Mouse (Mus musculus): ENCODE results near the gene Npy4r. TPM values are rescaled to one million over a fixed set of nuclear protein-coding genes. Genes with fewer than 3 reads are reported as not detected.

Gene Npy4r
- polyA plus RNA-seq (2012; rRNA removed): 1.1 and 1.4 TPM in 2 replicates

DNA sequence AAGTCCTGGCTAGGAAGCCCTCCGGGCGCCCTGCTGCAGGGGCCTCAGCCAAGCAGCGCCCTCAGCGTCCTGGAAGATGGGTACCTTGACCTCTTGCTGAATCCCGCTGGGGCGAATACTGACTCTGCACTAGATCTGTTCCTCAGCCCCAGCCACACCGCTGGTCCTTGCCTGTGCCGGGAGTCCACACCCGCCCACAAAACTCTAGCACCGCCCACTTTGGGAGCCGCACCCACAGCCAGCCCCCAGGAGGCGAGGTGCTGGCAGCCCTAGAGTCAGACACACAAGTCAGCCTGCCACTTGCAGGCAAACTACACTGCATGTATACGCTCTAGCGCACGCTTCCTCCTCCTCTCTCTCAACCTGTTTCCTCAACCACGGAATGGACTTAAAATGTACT lies at the start of gene Npy4r:
Npy4r (minus strand) TSS at position 148 of the 400 bp plus-strand sequence.

DNA sequence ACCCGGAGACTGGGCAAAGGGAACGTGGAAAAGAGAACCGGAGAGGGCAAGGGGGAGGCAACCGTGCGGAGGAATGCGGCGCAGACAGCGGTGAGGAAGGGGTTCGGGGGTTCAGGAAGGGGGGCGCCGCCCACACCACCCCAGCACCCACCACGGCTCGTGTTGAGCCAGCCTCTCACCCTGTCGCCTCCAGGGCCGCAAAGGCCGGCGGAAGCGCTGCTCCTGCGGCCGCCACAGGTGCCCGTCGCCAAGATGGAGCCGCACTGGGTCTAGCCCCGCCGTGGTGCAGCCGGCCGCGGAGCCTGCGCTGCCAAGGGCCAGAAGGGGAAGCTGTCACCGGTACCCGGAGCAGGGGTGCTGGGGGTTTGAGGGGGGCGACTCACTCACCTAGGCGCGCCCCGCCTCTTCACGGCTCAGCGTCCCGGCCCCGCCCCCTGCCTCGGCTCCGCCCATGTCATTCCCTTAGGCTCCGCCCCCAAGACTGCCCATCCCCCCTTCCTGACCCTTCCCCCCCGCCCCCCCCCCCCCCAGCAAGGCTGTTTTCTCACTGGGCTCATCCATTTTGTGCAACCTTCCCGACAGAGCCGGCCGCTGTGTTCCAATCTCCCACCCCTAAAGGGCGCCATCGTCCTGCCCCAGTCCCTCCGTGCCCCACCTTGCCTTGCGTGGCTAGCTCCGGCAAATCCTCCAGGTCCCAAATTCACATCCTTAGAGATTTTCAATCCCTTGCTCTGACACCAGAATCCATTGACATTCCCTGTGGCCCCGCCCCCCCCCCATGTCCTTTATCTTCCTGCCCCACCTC lies 49.1 kb upstream of the Npy4r start, which contains the start of gene Gprin2:
Gprin2 (minus strand) TSS at position 423 of the 805 bp plus-strand sequence.

DNA sequence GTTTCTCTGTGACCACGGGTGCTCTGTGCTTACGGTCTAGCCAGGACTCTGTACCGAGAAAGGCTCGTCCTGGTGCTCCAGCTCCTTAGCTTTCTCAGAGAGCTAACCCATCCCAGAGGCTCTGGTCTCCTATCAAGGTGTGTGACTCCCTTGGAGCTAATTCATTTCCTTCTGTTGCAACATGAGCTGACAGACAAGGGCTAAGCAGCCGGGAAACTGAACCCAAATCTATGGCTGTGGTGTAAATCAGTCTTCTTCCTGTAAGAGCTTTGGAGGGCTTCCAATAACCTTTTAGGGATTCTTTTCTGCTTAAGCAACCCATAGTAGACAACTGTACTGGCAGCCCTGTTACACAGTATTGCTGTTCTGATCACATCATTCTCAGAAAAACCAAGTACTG lies 49.7 kb downstream of the Npy4r start, which contains the start of gene A630023A22Rik:
A630023A22Rik (minus strand) TSS at position 154 of the 400 bp plus-strand sequence.

Other genes starting within 250 kb of the Npy4r start
- gene Gdf10, start 228.9 kb downstream of the Npy4r start, polyA plus RNA-seq (2012; rRNA removed): 1.4 and 1.5 TPM in 2 replicates
- not detected in 2 replicates for gene Gdf2, start 211.4 kb downstream of the Npy4r start, polyA plus RNA-seq (2012; rRNA removed)
- gene Rbp3, start 198.5 kb downstream of the Npy4r start, polyA plus RNA-seq (2012; rRNA removed): not detected in 2 replicates
- not detected in 2 replicates for gene Zfp488, start 173.7 kb downstream of the Npy4r start, polyA plus RNA-seq (2012; rRNA removed)
- gene Gm30083, start 137.3 kb downstream of the Npy4r start, polyA plus RNA-seq (2012; rRNA removed): not detected in 2 replicates
- 0.03 TPM in 1 of 2 replicates, not detected in the other for gene Gm5460, start 135.7 kb downstream of the Npy4r start, polyA plus RNA-seq (2012; rRNA removed)
- not detected in 2 replicates for gene Antxrl, start 99.8 kb downstream of the Npy4r start, polyA plus RNA-seq (2012; rRNA removed)
- gene Anxa8, start 66.5 kb downstream of the Npy4r start, polyA plus RNA-seq (2012; rRNA removed): 3.6 and 6.2 TPM in 2 replicates
- not detected in 2 replicates for gene A630023A22Rik, start 49.7 kb downstream of the Npy4r start, polyA plus RNA-seq (2012; rRNA removed)
- 0.19 and 0.29 TPM in 2 replicates for gene Gprin2, start 49.2 kb upstream of the Npy4r start, polyA plus RNA-seq (2012; rRNA removed)
- gene Syt15, start 67.1 kb upstream of the Npy4r start, polyA plus RNA-seq (2012; rRNA removed): 1.8 and 2.5 TPM in 2 replicates
- 0.45 and 0.47 TPM in 2 replicates for gene Shld2, start 158.0 kb upstream of the Npy4r start, polyA plus RNA-seq (2012; rRNA removed)
- gene Glud1, start 158.2 kb upstream of the Npy4r start, polyA plus RNA-seq (2012; rRNA removed): 30.1 and 41.1 TPM in 2 replicates
- gene Fam25c, start 202.9 kb upstream of the Npy4r start, polyA plus RNA-seq (2012; rRNA removed): 27.7 and 29.1 TPM in 2 replicates
- gene Sncg, start 222.3 kb upstream of the Npy4r start, polyA plus RNA-seq (2012; rRNA removed): 9.6 and 11.7 TPM in 2 replicates
- 2.7 and 4.7 TPM in 2 replicates for gene Mmrn2, start 223.0 kb upstream of the Npy4r start, polyA plus RNA-seq (2012; rRNA removed)